Mouse (Mus musculus): ENCODE data around the gene Tgm2.

Gene Tgm2

GRCm38 (mm10) chr2:158141271-158141670, 5.0 kb downstream of the Tgm2 start:
- no peak for DNase-seq (ENCODE audit: low spot score)

- DNase-seq (ENCODE audit: low spot score) = no peak
Measured at GRCm38 (mm10) chr2:158140664-158141063, 5.6 kb downstream of the Tgm2 start.

GRCm38 (mm10) chr2:158139628-158140027, 6.6 kb downstream of the Tgm2 start:
- no peak for DNase-seq (ENCODE audit: low spot score)

GRCm38 (mm10) chr2:158138778-158139177, 7.5 kb downstream of the Tgm2 start:
- no peak for DNase-seq (ENCODE audit: low spot score)

- no peak for DNase-seq (ENCODE audit: low spot score)
Measured at GRCm38 (mm10) chr2:158137771-158138170, 8.5 kb downstream of the Tgm2 start.

GRCm38 (mm10) chr2:158136205-158136604, 10.0 kb downstream of the Tgm2 start:
- DNase-seq (ENCODE audit: low spot score) = no peak

- no peak for DNase-seq (ENCODE audit: low spot score)
Measured at GRCm38 (mm10) chr2:158133050-158133449, 13.2 kb downstream of the Tgm2 start.

- no peak for DNase-seq (ENCODE audit: low spot score)
Measured at GRCm38 (mm10) chr2:158132320-158132719, 13.9 kb downstream of the Tgm2 start.

- DNase-seq (ENCODE audit: low spot score) = no peak
Measured at GRCm38 (mm10) chr2:158131197-158131835, 14.9 kb downstream of the Tgm2 start.

- DNase-seq (ENCODE audit: low spot score) = no peak
Measured at GRCm38 (mm10) chr2:158130391-158130986, 15.7 kb downstream of the Tgm2 start.

GRCm38 (mm10) chr2:158129291-158130002, 16.8 kb downstream of the Tgm2 start:
- DNase-seq (ENCODE audit: low spot score) = no peak

GRCm38 (mm10) chr2:158128461-158129130, 17.6 kb downstream of the Tgm2 start:
- DNase-seq (ENCODE audit: low spot score) = no peak

- DNase-seq (ENCODE audit: low spot score) = no peak
Measured at GRCm38 (mm10) chr2:158127872-158128271, 18.4 kb downstream of the Tgm2 start.

GRCm38 (mm10) chr2:158127245-158127644, 19.0 kb downstream of the Tgm2 start:
- DNase-seq (ENCODE audit: low spot score) = no peak

GRCm38 (mm10) chr2:158122814-158123213, 23.4 kb downstream of the Tgm2 start:
- DNase-seq (ENCODE audit: low spot score) = no peak

- DNase-seq (ENCODE audit: low spot score) = no peak
Measured at GRCm38 (mm10) chr2:158121645-158122326, 24.4 kb downstream of the Tgm2 start.

GRCm38 (mm10) chr2:158120868-158121267, 25.4 kb downstream of the Tgm2 start:
- DNase-seq (ENCODE audit: low spot score) = no peak

GRCm38 (mm10) chr2:158120211-158120610, 26.0 kb downstream of the Tgm2 start:
- DNase-seq (ENCODE audit: low spot score) = no peak

- DNase-seq (ENCODE audit: low spot score) = no peak
Measured at GRCm38 (mm10) chr2:158119145-158119544, 27.1 kb downstream of the Tgm2 start.

GRCm38 (mm10) chr2:158116653-158117052, 29.6 kb downstream of the Tgm2 start:
- DNase-seq (ENCODE audit: low spot score) = no peak

GRCm38 (mm10) chr2:158115838-158116453, 30.3 kb downstream of the Tgm2 start:
- DNase-seq (ENCODE audit: low spot score) = no peak

GRCm38 (mm10) chr2:158114931-158115330, 31.3 kb downstream of the Tgm2 start:
- no peak for DNase-seq (ENCODE audit: low spot score)
